Mouse (Mus musculus): Measurements from ENCODE around the gene Pros1. TPM values are rescaled to one million over a fixed set of nuclear protein-coding genes. Genes with fewer than 3 reads are reported as not detected.

The Pros1 gene
- polyA plus RNA-seq, 1 experiment from 2014 or later = 18.4 TPM

DNA sequence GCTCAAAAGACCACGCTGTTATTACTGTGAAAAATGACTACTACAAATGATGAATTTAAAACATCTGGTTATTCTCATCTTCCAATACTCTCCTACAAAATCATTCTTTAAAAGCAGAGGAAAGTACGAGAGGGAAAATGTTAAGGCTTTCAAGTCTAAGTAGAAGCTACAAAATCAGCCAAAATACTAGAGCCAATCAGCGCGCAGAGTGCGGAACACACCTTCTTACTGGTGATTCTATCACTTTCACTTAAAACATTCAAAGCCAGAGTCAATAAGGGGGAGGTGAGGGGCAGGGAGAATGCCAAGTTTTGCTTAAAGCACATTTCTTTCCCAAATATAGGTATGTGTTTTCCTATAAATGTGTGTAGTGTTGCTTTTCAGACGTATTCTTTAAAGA lies 8.8 kb upstream of the Pros1 start:
- Histone ChIP-seq H3K36me3 (no peaks in the 10 kb centered on the region), H3K27ac (replicated peaks) (no peak overlapping the region), H3K4me3 (no peak overlapping the region), H3K27me3 (no peaks in the 10 kb centered on the region), H3K4me1 (peaks cover 8% of the 10 kb centered on the region; the same call in 1 of the 2 replicates), H3K9me3 (no peaks in the 10 kb centered on the region), H3K4me2 (replicated peaks) (0 out of 2 replicates have a peak overlapping the region, but pooled peaks have one; percentile 17), H3K9ac (replicated peaks) (no peak overlapping the region)
- no peak for ATAC-seq (ENCODE audit: low FRiP score, low read depth)
- 92% methylated on average over 6 of the region's 6 CpGs for WGBS

DNA sequence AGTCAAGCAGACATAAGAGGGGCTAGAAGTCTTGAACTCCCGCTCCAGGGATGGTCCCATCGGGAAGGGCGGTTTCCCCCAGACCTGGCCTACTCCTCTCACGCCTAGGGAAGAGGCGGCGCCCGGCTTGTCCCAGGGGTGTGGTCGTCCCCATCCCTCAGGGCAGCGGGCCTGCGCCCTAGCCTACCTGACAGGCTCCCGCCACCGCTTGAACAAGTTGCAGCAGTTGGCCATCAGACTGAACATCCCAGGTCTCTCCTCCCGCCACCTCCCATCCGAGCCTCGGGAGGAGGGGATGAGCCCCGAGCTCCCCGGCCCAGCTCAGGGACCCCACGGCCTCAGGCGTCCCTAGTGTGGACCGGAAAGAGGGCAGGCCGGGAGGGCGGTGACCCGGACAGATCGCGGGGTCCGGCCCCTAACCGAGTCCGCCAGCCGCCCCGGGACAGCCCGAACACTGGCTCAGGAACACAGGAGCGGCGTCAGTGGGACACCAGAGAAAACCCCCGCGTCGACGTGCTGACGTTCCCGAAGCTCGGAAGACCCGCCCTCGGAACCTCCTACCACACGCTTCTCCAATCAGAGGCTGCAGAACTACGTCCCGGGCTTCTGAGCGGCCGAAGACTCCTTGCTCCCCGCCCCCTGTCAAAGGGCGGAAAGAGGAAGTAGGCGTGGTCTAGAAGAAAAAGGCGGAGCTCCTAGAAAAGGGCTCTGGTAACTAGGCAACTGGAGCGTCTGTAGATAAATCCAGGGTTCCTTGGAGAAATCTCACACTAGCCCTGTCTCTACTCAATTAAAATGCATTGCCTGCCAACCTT lies 7.4 kb upstream of the Pros1 start, which contains the start of gene Arl13b:
Arl13b (minus strand) TSS at position 543 of the 815 bp plus-strand sequence.
- peak; percentile 100 for ATAC-seq (ENCODE audit: low FRiP score, low read depth)
- H3K4me1 ChIP-seq = peaks cover 8% of the 10 kb centered on the region; the same call in 1 of the 2 replicates

DNA sequence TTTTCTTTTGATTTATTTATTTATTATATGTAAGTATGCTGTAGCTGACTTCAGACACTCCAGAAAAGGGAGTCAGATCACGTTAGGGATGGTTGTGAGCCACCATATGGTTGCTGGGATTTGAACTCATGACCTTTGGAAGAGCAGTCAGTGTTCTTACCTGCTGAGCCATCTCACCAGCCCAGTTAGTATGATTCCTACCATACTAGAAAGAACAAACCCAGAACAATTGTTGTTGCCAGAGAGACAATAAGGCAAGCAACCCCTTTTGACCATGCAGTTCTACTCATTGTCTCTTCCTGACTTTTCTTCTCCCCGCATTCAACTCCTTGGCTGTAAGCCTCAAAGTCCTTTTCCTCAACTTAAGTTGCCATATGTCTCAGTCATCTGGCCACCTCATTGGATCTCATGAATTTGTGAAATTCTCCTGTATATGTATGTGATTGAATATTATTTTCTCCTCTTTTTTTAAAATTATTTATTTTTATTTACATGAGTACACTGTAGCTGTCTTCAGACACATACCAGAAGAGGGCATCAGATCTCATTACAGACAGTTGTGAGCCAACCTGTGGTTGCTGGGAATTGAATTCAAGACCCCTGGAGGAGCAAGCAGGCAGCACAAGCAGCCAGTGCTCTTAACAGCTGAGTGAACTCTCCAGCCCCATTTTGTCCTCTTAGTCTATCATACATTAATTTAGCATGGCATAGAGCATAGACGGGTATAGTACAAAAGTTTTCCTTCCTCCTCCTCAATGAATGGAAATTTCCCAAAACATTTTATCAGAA lies 1.4 kb upstream of the Pros1 start:
- Histone ChIP-seq H3K9me3 (no peaks in the 10 kb centered on the region), H3K27ac (replicated peaks) (no peak overlapping the region), H3K4me2 (replicated peaks) (no peak overlapping the region), H3K4me1 (no peaks in the 10 kb centered on the region), H3K9ac (replicated peaks) (no peak overlapping the region), H3K4me3 (no peak overlapping the region), H3K27me3 (no peaks in the 10 kb centered on the region), H3K36me3 (no peaks in the 10 kb centered on the region)
- 82% methylated on average over 3 of the region's 3 CpGs for WGBS
- no peak for ATAC-seq (ENCODE audit: low FRiP score, low read depth)

More for the DNA sequence above, 7.4 kb upstream of the Pros1 start, which contains the start of gene Arl13b:
- H3K9ac ChIP-seq (replicated peaks) = peak within 1 kb of the TSS; percentile 80
- H3K27ac ChIP-seq (replicated peaks) = peak within 1 kb of the TSS; percentile 72
- no peaks in the 10 kb centered on the region for H3K27me3 ChIP-seq
- whole genome bisulfite sequencing = under 1% methylated on average over 52 of the region's 52 CpGs
- H3K36me3 ChIP-seq = no peaks in the 10 kb centered on the region
- peak within 1 kb of the TSS; percentile 85 for H3K4me2 ChIP-seq (replicated peaks)
- no peaks in the 10 kb centered on the region for H3K9me3 ChIP-seq
- peak within 1 kb of the TSS; percentile 87 for H3K4me3 ChIP-seq

DNA sequence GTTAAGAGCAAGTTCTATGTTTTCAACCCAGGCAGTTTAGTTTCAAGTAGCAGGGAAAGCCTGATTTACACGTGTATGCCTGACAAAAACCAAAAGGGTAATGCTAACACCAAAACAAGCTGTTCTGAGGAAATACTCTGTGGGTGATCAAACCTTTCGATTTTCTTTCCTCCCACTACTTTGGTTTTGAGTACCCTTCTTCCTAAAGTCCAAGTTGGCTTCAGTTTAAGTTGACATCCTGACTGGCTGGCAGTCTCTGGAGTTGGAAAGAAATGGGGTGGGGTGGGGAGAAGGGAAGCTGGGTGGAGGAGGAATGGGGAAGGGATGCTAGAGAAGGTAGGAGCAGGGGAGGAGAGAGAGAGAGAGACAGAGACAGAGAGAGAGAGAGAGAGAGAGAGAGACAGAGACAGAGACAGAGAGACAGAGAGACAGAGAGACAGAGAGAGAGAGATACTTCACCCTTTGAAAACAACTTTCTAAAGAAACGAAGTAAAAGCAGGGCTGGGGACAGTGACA lies 438 bp upstream of the Pros1 start:
- Histone ChIP-seq H3K27ac (replicated peaks) (0 out of 2 replicates have a peak overlapping the region, but pooled peaks have one; percentile 15), H3K27me3 (no peaks in the 10 kb centered on the region), H3K36me3 (no peaks in the 10 kb centered on the region), H3K4me1 (no peaks in the 10 kb centered on the region), H3K9ac (replicated peaks) (peak overlapping the region; percentile 74), H3K4me3 (peak overlapping the region; percentile 53), H3K9me3 (no peaks in the 10 kb centered on the region), H3K4me2 (replicated peaks) (peak overlapping the region; percentile 71)
- ATAC-seq (ENCODE audit: low FRiP score, low read depth) = peak; percentile 52
- 21% methylated on average over 2 of the region's 3 CpGs for WGBS

DNA sequence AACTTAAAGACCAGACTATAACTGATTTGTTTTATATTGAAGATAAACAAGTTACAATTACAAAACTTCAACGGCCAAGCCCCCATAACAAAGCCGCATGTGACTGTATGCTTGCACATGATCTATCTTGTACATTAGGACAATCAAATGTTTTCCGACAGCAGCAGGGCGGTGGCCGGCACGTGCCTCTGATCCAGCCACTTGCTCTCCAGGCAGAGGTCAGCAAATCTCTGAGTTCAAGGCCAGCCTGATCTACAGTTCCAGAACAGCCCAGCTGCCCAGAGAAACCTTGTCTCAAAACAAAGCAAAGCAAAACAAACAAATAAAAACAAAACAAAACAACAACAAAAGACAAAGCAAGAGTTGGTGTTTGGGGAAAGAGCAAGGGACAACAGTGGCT lies 1.3 kb downstream of the Pros1 start:
- Histone ChIP-seq H3K4me2 (replicated peaks) (no peak overlapping the region), H3K4me1 (no peaks in the 10 kb centered on the region), H3K36me3 (no peaks in the 10 kb centered on the region), H3K4me3 (no peak overlapping the region), H3K27ac (replicated peaks) (no peak overlapping the region), H3K9me3 (no peaks in the 10 kb centered on the region), H3K27me3 (no peaks in the 10 kb centered on the region), H3K9ac (replicated peaks) (no peak overlapping the region)
- no peak for ATAC-seq (ENCODE audit: low FRiP score, low read depth)
- WGBS = 79% methylated on average over 6 of the region's 6 CpGs

DNA sequence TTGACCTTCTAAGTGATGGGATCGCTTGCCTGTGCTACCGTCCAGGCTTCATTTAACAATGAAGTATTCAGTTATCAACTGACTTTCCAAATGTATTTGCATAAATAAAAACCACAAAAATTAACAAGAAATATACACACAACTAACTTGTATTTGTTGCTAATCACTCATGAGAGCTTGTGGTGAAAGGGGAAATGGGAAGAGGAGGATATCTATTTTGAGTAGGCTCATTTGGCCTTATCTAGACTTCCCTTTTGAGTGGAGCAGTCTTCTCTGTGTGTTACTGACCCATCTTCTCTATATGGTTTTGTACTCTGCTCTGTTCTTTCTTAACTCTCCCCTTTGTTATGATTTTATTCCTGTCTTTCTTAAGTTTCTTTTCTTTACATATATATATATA lies 2.2 kb downstream of the Pros1 start:
- H3K4me3 ChIP-seq = no peak overlapping the region
- WGBS = 94% methylated on average over 2 of the region's 2 CpGs

DNA sequence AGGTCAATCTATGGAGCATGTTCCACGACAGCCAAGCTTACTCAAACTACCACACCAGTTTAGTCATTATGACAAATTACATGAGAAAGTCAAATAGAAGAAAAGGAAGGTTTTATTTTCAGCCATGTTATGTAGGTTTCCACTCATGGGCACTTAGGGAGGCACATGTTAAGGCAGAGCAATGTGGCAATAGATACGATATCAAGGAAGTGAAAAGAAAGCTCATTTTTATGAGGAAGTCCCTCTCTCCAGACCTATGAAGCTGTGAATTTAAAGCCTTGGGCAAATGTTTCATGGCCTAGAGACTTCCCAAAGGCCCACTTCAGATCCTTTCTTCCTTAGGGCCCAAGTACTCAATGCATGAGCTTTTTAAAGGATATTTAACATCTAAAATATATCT lies 3.4 kb downstream of the Pros1 start:
- 93% methylated on average over 2 of the region's 2 CpGs for WGBS
- Histone ChIP-seq H3K4me3 (no peak overlapping the region), H3K9me3 (no peaks in the 10 kb centered on the region), H3K27ac (replicated peaks) (no peak overlapping the region), H3K4me1 (no peaks in the 10 kb centered on the region), H3K36me3 (no peaks in the 10 kb centered on the region), H3K4me2 (replicated peaks) (no peak overlapping the region), H3K9ac (replicated peaks) (no peak overlapping the region), H3K27me3 (no peaks in the 10 kb centered on the region)
- ATAC-seq (ENCODE audit: low FRiP score, low read depth) = no peak

More for the DNA sequence above, 2.2 kb downstream of the Pros1 start:
- H3K4me2 ChIP-seq (replicated peaks) = no peak overlapping the region
- H3K27ac ChIP-seq (replicated peaks) = no peak overlapping the region
- no peaks in the 10 kb centered on the region for H3K36me3 ChIP-seq
- no peaks in the 10 kb centered on the region for H3K27me3 ChIP-seq
- no peaks in the 10 kb centered on the region for H3K9me3 ChIP-seq
- no peaks in the 10 kb centered on the region for H3K4me1 ChIP-seq
- H3K9ac ChIP-seq (replicated peaks) = no peak overlapping the region
- ATAC-seq (ENCODE audit: low FRiP score, low read depth) = no peak

DNA sequence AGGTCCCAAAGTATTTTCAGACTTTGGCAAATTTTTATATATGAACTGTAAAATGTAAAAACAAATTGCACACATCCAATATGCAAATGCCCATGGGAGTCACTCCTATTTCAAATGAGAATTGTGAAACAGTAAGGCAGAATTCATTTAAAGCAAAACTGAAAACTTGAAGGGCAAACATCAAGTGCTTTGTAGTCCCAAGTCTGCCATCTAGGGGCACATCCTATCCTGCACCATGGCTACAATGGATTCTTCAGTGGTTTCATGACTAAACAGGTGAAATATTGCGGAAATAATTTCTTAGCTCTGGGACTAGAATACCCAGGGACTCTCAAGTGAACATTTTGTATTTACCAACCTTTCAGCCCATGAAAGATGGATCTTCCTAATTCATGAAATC lies 3.9 kb downstream of the Pros1 start:
- H3K27me3 ChIP-seq = no peaks in the 10 kb centered on the region
- no peak overlapping the region for H3K4me3 ChIP-seq
- no peaks in the 10 kb centered on the region for H3K4me1 ChIP-seq
- H3K4me2 ChIP-seq (replicated peaks) = no peak overlapping the region
- H3K9me3 ChIP-seq = no peaks in the 10 kb centered on the region
- no peak overlapping the region for H3K27ac ChIP-seq (replicated peaks)
- no peak for ATAC-seq (ENCODE audit: low FRiP score, low read depth)
- H3K9ac ChIP-seq (replicated peaks) = no peak overlapping the region
- H3K36me3 ChIP-seq = no peaks in the 10 kb centered on the region
- 93% methylated on average over 1 of the region's 1 CpGs for WGBS

DNA sequence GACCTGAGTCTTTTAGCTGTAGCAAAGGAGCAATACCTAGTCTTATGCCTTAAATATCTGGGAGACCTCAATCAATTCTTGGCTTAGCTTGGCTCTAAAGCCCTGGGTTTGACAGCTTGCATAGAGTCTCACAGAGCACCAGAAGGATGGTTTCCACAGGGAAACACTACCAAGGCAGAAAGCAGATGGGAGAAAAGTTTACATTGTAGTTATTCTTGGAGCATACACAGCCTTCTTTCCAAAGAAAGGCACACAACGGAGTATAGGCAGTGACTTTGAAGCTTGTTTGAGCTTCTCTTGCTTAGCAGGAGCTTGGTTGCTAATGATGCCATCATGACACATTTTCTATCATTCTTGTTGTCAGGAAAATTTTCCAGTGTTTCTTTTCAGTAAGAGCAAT lies 6.0 kb downstream of the Pros1 start:
- H3K27me3 ChIP-seq = no peaks in the 10 kb centered on the region
- no peaks in the 10 kb centered on the region for H3K9me3 ChIP-seq
- WGBS = 81% methylated on average over 1 of the region's 1 CpGs
- no peaks in the 10 kb centered on the region for H3K4me1 ChIP-seq
- H3K4me2 ChIP-seq (replicated peaks) = no peak overlapping the region
- no peak overlapping the region for H3K27ac ChIP-seq (replicated peaks)
- H3K9ac ChIP-seq (replicated peaks) = no peak overlapping the region
- no peaks in the 10 kb centered on the region for H3K36me3 ChIP-seq
- H3K4me3 ChIP-seq = no peak overlapping the region
- ATAC-seq (ENCODE audit: low FRiP score, low read depth) = no peak

DNA sequence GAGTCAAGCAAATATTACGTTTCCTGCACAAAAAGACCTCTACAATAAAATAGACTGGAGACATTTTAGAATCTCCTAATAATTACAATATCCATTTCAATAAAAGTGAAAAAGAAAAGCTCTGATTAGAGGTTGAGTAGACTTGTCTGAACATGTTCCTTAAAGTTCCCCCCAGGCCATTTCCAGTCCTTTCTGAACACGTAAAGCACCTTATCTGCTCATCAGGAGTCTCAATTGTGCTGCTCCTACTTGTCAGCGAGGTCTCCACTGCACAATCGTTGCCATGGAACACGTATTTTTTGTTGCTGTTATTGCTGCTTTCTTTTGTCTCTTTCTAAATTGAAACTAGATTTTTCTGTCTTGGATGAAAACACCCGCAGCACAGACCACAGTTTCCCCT lies 7.3 kb downstream of the Pros1 start:
- WGBS = 72% methylated on average over 6 of the region's 6 CpGs
- H3K9me3 ChIP-seq = no peaks in the 10 kb centered on the region
- ATAC-seq (ENCODE audit: low FRiP score, low read depth) = no peak
- H3K4me2 ChIP-seq (replicated peaks) = no peak overlapping the region
- H3K4me3 ChIP-seq = no peak overlapping the region
- H3K36me3 ChIP-seq = no peaks in the 10 kb centered on the region
- H3K27me3 ChIP-seq = no peaks in the 10 kb centered on the region
- no peaks in the 10 kb centered on the region for H3K4me1 ChIP-seq
- no peak overlapping the region for H3K27ac ChIP-seq (replicated peaks)
- H3K9ac ChIP-seq (replicated peaks) = no peak overlapping the region

DNA sequence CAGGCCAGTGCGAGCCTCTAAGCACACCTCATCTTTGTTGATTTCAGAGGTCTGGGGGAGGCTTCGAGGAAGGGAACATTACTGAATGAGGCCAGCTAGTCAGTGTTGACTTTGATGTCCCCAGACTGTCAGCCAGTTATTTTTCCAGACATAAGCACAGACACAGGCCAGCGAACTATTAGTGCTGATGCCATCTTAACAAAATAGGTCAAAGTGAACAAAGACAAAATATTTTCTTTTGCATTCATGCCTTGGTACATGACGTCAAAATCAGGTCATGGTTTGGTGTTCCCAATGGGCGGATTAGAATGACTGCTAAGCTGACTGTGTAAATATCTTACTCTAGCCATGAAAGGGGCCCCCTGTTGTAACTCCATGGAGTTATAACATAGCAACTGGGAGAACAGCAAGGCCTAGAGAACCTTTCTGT lies 18.6 kb downstream of the Pros1 start:
- no peak for ATAC-seq (ENCODE audit: low FRiP score, low read depth)
- Histone ChIP-seq H3K4me1 (no peaks in the 10 kb centered on the region), H3K27ac (replicated peaks) (no peak overlapping the region), H3K27me3 (no peaks in the 10 kb centered on the region), H3K9ac (replicated peaks) (no peak overlapping the region), H3K4me3 (no peak overlapping the region), H3K36me3 (no peaks in the 10 kb centered on the region), H3K4me2 (replicated peaks) (no peak overlapping the region), H3K9me3 (no peaks in the 10 kb centered on the region)
- WGBS = 55% methylated on average over 5 of the region's 5 CpGs

DNA sequence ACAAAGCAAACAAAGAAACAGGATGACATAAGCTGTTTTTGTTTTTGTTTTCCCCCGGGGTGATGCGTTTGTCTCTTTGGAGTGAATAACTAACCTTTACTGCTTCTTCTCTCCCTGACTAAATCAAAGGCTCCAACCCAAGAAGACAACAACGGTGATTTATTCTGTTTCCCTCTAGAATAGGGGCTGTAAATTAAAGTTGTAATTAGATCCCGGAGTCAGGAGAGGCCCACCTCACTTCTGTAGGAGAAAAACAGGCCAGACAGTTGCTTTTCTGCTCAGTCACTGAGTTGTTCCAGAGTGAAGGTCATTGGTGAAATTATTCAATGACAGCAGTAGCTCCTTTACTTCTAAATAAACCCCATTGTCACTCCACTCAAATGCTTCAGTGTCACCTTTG lies 19.1 kb downstream of the Pros1 start:
- no peak overlapping the region for H3K4me2 ChIP-seq (replicated peaks)
- H3K9ac ChIP-seq (replicated peaks) = no peak overlapping the region
- WGBS = 80% methylated on average over 4 of the region's 4 CpGs
- ATAC-seq (ENCODE audit: low FRiP score, low read depth) = no peak
- H3K27me3 ChIP-seq = no peaks in the 10 kb centered on the region
- no peak overlapping the region for H3K4me3 ChIP-seq
- no peaks in the 10 kb centered on the region for H3K36me3 ChIP-seq
- no peaks in the 10 kb centered on the region for H3K9me3 ChIP-seq
- H3K27ac ChIP-seq (replicated peaks) = no peak overlapping the region
- H3K4me1 ChIP-seq = no peaks in the 10 kb centered on the region
